In genomic region chr11:106314333-106314812, GRCm38 (mm10) we compare ENCODE assay signal across 9 mouse cellular contexts. TPM values are rescaled to one million over a fixed set of nuclear protein-coding genes. Genes with fewer than 3 reads are reported as not detected.
DNase-seq lines count a peak whose midpoint lies in the region; ATAC-seq and TF ChIP-seq lines count a peak whose summit lies in the region.
"Had no signal": no experiment of that assay in that cellular context is flagged by ENCODE, and none has a peak within 500 bp of the region (broad histone marks: within the 10 kb centered on the region; RNA-seq: fewer than 3 reads in every experiment).

Gene Cd79b, minus strand, starts transcription at chr11:106314762.

- peak; percentile 40 for DNase-seq in spleen, adult 12 weeks (ENCODE audit: low spot score)
- no peak for DNase-seq in left cerebral cortex, postnatal 4 days
- DNase-seq in neural tube, embryonic 10.5 days (ENCODE audit: extremely low spot score, low spot score), result no peak
- no peak for DNase-seq in c-Kit-positive CD71-positive TER-119-positive erythroid progenitor cells, embryonic 14.5 days (ENCODE audit: low spot score)

- no peaks in the 10 kb centered on the region for H3K9me3 ChIP-seq in intestine, embryonic 15.5 days
- no peaks in the 10 kb centered on the region for H3K9me3 ChIP-seq in intestine, postnatal 0 days (ENCODE audit: control insufficient read depth)
- no peaks in the 10 kb centered on the region for H3K9me3 ChIP-seq in liver, embryonic 12.5 days (replicated peaks)
- H3K9me3 ChIP-seq: midbrain, embryonic 15.5 days had no signal

- H3K4me2 ChIP-seq in intestine, embryonic 15.5 days (replicated peaks), result 0 out of 2 replicates have a peak within 1 kb of the TSS, but pooled peaks have one; percentile 3
- no peak within 1 kb of the TSS for H3K4me2 ChIP-seq in intestine, postnatal 0 days (replicated peaks; ENCODE audit: low read depth)
- H3K4me2 ChIP-seq in liver, embryonic 12.5 days, result peak within 1 kb of the TSS; percentile 36
- H3K4me2 ChIP-seq: midbrain, embryonic 15.5 days had no signal

- WGBS in intestine, embryonic 15.5 days, result 56% methylated on average over 9 of the region's 9 CpGs
- 54% methylated on average over 9 of the region's 9 CpGs for WGBS in intestine, postnatal 0 days
- WGBS in liver, embryonic 12.5 days (ENCODE audit: insufficient replicate concordance), result 39% methylated on average over 9 of the region's 9 CpGs

- H3K36me3 ChIP-seq in intestine, embryonic 15.5 days, result no peaks in the 10 kb centered on the region
- no peaks in the 10 kb centered on the region for H3K36me3 ChIP-seq in intestine, postnatal 0 days (ENCODE audit: control insufficient read depth, insufficient read depth)
- no peaks in the 10 kb centered on the region for H3K36me3 ChIP-seq in liver, embryonic 12.5 days
- H3K36me3 ChIP-seq: midbrain, embryonic 15.5 days had no signal

- H3K4me1 ChIP-seq in intestine, embryonic 15.5 days (replicated peaks), result peaks cover 26% of the 10 kb centered on the region
- H3K4me1 ChIP-seq in intestine, postnatal 0 days (replicated peaks; ENCODE audit: control insufficient read depth, insufficient read depth, low read length), result 0 out of 2 replicates have a peak, but pooled peaks cover 6% of the 10 kb centered on the region
- H3K4me1 ChIP-seq in liver, embryonic 12.5 days, result peaks cover 15% of the 10 kb centered on the region
- H3K4me1 ChIP-seq: midbrain, embryonic 15.5 days had no signal

- H3K4me3 ChIP-seq in intestine, embryonic 15.5 days (replicated peaks), result no peak within 1 kb of the TSS
- no peak within 1 kb of the TSS for H3K4me3 ChIP-seq in intestine, postnatal 0 days (ENCODE audit: low read depth, low read length)
- peak within 1 kb of the TSS; percentile 14; the same call in 1 of the 2 replicates for H3K4me3 ChIP-seq in liver, embryonic 12.5 days
- H3K4me3 ChIP-seq: midbrain, embryonic 15.5 days had no signal

- no peaks in the 10 kb centered on the region for H3K27me3 ChIP-seq in intestine, embryonic 15.5 days (replicated peaks)
- no peaks in the 10 kb centered on the region for H3K27me3 ChIP-seq in intestine, postnatal 0 days (replicated peaks; ENCODE audit: control insufficient read depth, insufficient read depth, low read length)
- H3K27me3 ChIP-seq in liver, embryonic 12.5 days (replicated peaks), result 0 out of 2 replicates have a peak, but pooled peaks cover 4% of the 10 kb centered on the region
- H3K27me3 ChIP-seq: midbrain, embryonic 15.5 days had no signal

- TF ChIP-seq CTCF in intestine, postnatal 0 days (IDR thresholded peaks at IDR 0.05; ENCODE audit: low read depth), result no peak

- no peak within 1 kb of the TSS for H3K27ac ChIP-seq in intestine, embryonic 15.5 days
- no peak within 1 kb of the TSS for H3K27ac ChIP-seq in intestine, postnatal 0 days (ENCODE audit: low read depth, low read length)
- H3K27ac ChIP-seq in liver, embryonic 12.5 days, result 0 out of 2 replicates have a peak within 1 kb of the TSS, but pooled peaks have one; percentile 11
- H3K27ac ChIP-seq: midbrain, embryonic 15.5 days had no signal

- no peak for ATAC-seq in intestine, embryonic 15.5 days
- ATAC-seq in intestine, postnatal 0 days, result no peak
- ATAC-seq in activated CD4-positive, CD25-positive, alpha-beta regulatory T cell, adult 4 months, result no peak
- ATAC-seq in liver, embryonic 12.5 days, result no peak
- ATAC-seq: midbrain, embryonic 15.5 days had no signal

- no peak within 1 kb of the TSS for H3K9ac ChIP-seq in intestine, embryonic 15.5 days
- H3K9ac ChIP-seq in intestine, postnatal 0 days (ENCODE audit: low read depth, low read length), result no peak within 1 kb of the TSS
- no peak within 1 kb of the TSS for H3K9ac ChIP-seq in liver, embryonic 12.5 days
- H3K9ac ChIP-seq: midbrain, embryonic 15.5 days had no signal

- intact Hi-C loops in left cerebral cortex, postnatal 4 days (cut with DNase I), result no loop called here

RNA-seq across cellular contexts. Expression of gene Cd79b, which starts in this region (rescaled TPM):
- polyA plus RNA-seq in intestine, embryonic 15.5 days (2015; fragmentation: Nextera tagmentation; extraction: Ambion mirVana), result 2.9 and 3.0 TPM in 2 replicates
- 1.3 and 1.5 TPM in 2 replicates for polyA plus RNA-seq in intestine, postnatal 0 days (2015; fragmentation: Nextera tagmentation; extraction: Ambion mirVana)
- polyA plus RNA-seq in activated CD4-positive, CD25-positive, alpha-beta regulatory T cell, adult 4 months (2017; shearing (Covaris generic)), result 10 to 100 TPM; 48.0 to 77.5 TPM
- polyA plus RNA-seq in liver, embryonic 12.5 days (2016; fragmentation: Nextera tagmentation; extraction: Ambion mirVana), result 4.2 and 5.3 TPM in 2 replicates
- under 1 TPM; 0.30 to 0.98 TPM for total RNA-seq in left cerebral cortex, postnatal 4 days (2021)
